Mouse (Mus musculus): ENCODE data around the gene Kremen1. TPM values are rescaled to one million over a fixed set of nuclear protein-coding genes. Genes with fewer than 3 reads are reported as not detected.

Gene Kremen1
- polyA plus RNA-seq, 1 experiment: 9.4 TPM

DNA sequence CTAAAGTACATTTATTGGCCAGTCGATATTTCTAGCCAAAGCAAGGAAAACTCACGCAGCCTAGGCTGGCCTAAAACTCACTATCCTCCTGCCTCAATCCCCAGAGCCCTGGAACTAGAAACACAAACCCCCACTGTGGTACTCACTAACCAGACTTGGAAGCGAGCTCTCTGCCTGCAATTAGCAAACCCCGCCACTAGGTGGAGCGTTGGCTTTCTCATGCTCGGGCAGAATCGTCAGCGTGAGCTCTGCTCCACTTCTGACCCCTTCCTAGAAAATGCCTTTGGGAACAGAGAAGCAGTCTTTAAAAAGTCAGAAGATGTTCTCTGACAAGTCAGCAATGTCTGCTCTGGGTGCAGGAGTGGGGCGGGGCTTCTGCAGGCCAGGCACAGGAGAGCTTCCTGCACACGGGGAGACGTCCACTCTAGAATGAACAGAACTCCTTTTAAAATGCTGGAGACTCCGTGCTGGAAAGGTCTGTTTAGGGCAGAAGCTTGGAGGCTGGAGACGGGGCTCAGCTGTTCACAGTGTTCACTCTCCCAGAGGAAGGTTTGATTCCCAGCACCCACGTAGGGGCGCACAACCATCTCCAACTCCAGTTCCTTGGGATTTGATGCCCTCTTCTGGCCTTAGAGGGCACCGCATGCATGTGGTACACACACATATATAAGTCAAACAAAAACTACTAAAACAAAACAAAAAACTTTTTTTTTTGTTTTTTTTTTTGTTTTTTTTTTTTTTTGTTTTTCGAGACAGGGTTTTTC is 100.5 kb downstream of the Kremen1 start:
- Histone ChIP-seq H3K27ac (ENCODE audit: insufficient read depth, low read length) (no peak overlapping the region), H3K4me3 (ENCODE audit: extremely low read depth, insufficient read depth, insufficient read length) (no peak overlapping the region), H3K36me3 (ENCODE audit: control insufficient read depth, insufficient read depth, low read length) (no peaks in the 10 kb centered on the region), H3K4me1 (ENCODE audit: control insufficient read depth, insufficient read depth, insufficient read length) (no peaks in the 10 kb centered on the region; the same call in 1 of the 2 replicates), H3K27me3 (ENCODE audit: control insufficient read depth, insufficient read depth, low read length) (no peaks in the 10 kb centered on the region)
- peak in 1 of 2 experiments; percentile 49 for DNase-seq (ENCODE audit: low read depth in 1 of 2, low spot score in 2 of 2)
- 76% methylated on average over 17 of the region's 17 CpGs for WGBS
- TF ChIP-seq POLR2A (IDR thresholded peaks at IDR 0.05; ENCODE audit: low read depth, low read length) (no peak), CTCF (IDR thresholded peaks at IDR 0.05; ENCODE audit: extremely low read depth, insufficient read depth, insufficient read length, insufficient replicate concordance) (peak; percentile 70; the same call in 1 of the 2 replicates)

DNA sequence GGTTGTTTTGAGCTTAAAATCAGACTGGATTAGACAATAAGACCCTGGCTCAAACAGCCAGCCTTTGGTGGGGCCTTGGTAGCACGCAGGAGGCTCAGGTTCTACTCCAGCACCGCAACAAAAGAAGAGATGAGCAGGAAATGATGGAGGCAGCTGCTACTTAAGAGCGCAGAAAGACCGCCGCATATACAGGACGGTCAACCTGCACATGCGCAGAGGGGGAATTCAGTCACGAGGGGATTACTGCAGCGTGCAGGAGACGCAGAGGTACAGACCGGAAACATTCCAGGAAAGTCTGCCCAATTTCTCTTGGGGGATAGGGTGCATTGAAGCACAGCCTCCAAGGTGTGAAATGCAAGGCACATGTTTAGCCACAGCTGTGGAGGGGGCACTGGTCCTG is 103.3 kb downstream of the Kremen1 start:
- DNase-seq (ENCODE audit: low read depth in 1 of 2, low spot score in 2 of 2): no peak
- H3K36me3 ChIP-seq (ENCODE audit: control insufficient read depth, insufficient read depth, low read length): no peaks in the 10 kb centered on the region
- H3K4me3 ChIP-seq (ENCODE audit: extremely low read depth, insufficient read depth, insufficient read length): no peak overlapping the region
- 36% methylated on average over 11 of the region's 11 CpGs for WGBS
- no peak for TF ChIP-seq CTCF (IDR thresholded peaks at IDR 0.05; ENCODE audit: extremely low read depth, insufficient read depth, insufficient read length, insufficient replicate concordance)
- TF ChIP-seq POLR2A (IDR thresholded peaks at IDR 0.05; ENCODE audit: low read depth, low read length): no peak
- no peaks in the 10 kb centered on the region for H3K27me3 ChIP-seq (ENCODE audit: control insufficient read depth, insufficient read depth, low read length)
- no peak overlapping the region for H3K27ac ChIP-seq (ENCODE audit: insufficient read depth, low read length)
- H3K4me1 ChIP-seq (ENCODE audit: control insufficient read depth, insufficient read depth, insufficient read length): no peaks in the 10 kb centered on the region; the same call in 1 of the 2 replicates

DNA sequence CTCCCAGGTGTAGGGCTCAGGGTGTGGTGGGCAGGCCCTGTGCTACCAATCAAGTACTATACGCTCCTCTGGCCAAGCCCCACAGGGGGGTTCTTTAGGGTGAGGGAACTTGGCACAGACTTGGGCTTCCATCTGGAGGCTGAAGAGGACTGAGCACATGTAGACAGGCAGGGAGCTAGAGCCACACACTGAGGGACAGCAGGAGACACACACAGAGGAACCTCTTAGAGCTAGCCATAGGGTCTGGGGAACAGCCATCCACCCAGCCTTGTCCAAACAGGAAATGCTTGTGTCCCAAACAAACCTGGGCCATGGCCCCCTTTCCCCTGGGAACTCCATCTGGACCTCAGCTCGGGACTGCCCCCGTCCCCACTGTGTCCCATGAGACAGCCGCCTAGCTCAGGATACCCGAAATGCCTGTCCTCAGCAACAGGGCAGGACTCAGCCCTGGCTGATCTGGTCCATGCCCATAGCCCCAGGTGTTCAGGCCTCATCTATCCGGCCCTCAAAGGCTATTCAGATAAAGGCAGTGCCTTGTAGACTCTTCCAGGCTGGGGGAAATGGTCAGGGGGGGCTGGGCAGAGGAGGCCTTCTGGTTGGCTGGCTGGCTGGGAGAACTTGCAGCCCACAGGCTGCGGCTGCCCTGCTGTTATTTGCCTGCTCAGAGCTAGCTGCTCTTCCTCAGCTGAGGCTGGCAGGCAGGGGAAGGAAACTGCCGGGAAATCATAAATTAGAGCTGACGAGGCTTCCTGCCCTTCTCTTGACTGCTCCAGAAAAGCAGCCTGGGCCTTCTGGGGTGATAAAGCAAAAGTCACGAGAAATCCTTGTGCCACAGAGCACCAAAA is 106.2 kb downstream of the Kremen1 start:
- Histone ChIP-seq H3K27ac (ENCODE audit: insufficient read depth, low read length) (no peak overlapping the region), H3K36me3 (ENCODE audit: control insufficient read depth, insufficient read depth, low read length) (no peaks in the 10 kb centered on the region), H3K27me3 (ENCODE audit: control insufficient read depth, insufficient read depth, low read length) (no peaks in the 10 kb centered on the region), H3K4me1 (ENCODE audit: control insufficient read depth, insufficient read depth, insufficient read length) (peaks cover 6% of the 10 kb centered on the region; the same call in 1 of the 2 replicates), H3K4me3 (ENCODE audit: extremely low read depth, insufficient read depth, insufficient read length) (no peak overlapping the region)
- 43% methylated on average over 10 of the region's 10 CpGs for WGBS
- no peak for DNase-seq (ENCODE audit: low read depth in 1 of 2, low spot score in 2 of 2)
- TF ChIP-seq POLR2A (IDR thresholded peaks at IDR 0.05; ENCODE audit: low read depth, low read length) (no peak), CTCF (IDR thresholded peaks at IDR 0.05; ENCODE audit: extremely low read depth, insufficient read depth, insufficient read length, insufficient replicate concordance) (no peak)

DNA sequence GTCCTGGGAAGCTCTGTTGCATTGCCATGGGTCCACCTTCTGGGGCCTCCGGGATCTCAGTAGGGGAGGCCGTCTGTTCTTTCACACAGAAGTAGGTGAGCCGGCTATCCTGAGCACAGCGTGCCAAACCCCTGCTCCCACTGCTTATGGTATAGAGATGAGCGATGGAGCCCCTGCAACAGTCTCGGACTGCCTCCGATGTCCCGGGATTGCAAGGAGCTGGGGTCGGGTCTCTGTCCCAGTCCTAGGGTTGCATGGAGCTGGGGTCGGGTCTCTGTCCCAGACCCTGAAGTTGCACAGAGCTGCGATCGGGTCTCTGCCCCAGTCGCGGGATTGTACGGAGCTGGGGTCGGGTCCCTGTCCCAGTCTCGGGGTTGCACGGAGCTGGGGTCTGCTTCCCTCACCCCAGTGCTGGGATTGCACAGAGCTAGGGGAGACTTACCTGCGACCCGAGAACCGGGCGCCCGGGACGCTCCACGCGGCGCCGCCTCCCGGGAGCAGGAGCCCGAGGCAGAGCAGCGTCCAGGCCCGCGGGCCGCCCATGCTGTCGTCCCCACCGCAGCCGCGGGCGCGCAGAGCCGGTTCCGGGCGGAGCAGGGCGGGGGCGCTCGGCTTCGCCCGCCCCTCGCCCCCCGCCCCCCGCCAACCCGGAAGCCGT is 109.5 kb downstream of the Kremen1 start, which contains the start of gene Emid1:
Gene Emid1 (minus strand): TSS at position 578 of the 658 bp plus-strand sequence.
- no peak for TF ChIP-seq POLR2A (IDR thresholded peaks at IDR 0.05; ENCODE audit: low read depth, low read length)
- H3K4me1 ChIP-seq (ENCODE audit: control insufficient read depth, insufficient read depth, insufficient read length): peaks cover 29% of the 10 kb centered on the region; the same call in 1 of the 2 replicates
- H3K27ac ChIP-seq (ENCODE audit: insufficient read depth, low read length): peak within 1 kb of the TSS; percentile 69; the same call in 1 of the 2 replicates
- peak within 1 kb of the TSS; percentile 65 for H3K4me3 ChIP-seq (ENCODE audit: extremely low read depth, insufficient read depth, insufficient read length)
- no peaks in the 10 kb centered on the region for H3K36me3 ChIP-seq (ENCODE audit: control insufficient read depth, insufficient read depth, low read length)
- peak in 1 of 2 experiments; percentile 29 for DNase-seq (ENCODE audit: low read depth in 1 of 2, low spot score in 2 of 2)
- WGBS: 4% methylated on average over 31 of the region's 53 CpGs
- H3K27me3 ChIP-seq (ENCODE audit: control insufficient read depth, insufficient read depth, low read length): no peaks in the 10 kb centered on the region

DNA sequence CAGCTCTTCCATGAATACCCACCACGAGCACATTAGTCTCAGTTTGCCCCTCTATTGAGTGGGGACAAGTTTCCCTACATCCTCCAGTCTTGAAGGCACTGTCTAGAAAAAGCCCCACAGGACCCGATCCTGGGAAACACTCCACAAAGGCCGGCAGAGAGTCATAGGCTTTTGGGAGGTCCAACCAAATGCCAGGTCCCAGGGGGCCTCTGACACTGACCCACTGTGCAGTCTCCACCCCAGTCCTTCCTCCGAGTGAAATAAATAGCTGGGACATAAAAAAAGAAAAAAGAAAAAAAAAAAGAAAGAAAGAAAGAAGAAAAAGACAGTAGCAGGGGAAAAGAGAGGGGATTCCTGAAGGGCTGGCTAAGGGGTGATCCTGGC is 110.1 kb downstream of the Kremen1 start:
- no peak for DNase-seq (ENCODE audit: low read depth in 1 of 2, low spot score in 2 of 2)
- TF ChIP-seq POLR2A (IDR thresholded peaks at IDR 0.05; ENCODE audit: low read depth, low read length): no peak
- TF ChIP-seq CTCF (IDR thresholded peaks at IDR 0.05; ENCODE audit: extremely low read depth, insufficient read depth, insufficient read length, insufficient replicate concordance): no peak
- Histone ChIP-seq H3K4me1 (ENCODE audit: control insufficient read depth, insufficient read depth, insufficient read length) (peaks cover 29% of the 10 kb centered on the region; the same call in 1 of the 2 replicates), H3K36me3 (ENCODE audit: control insufficient read depth, insufficient read depth, low read length) (no peaks in the 10 kb centered on the region), H3K27me3 (ENCODE audit: control insufficient read depth, insufficient read depth, low read length) (no peaks in the 10 kb centered on the region), H3K27ac (ENCODE audit: insufficient read depth, low read length) (peak overlapping the region; percentile 69; the same call in 1 of the 2 replicates), H3K4me3 (ENCODE audit: extremely low read depth, insufficient read depth, insufficient read length) (peak overlapping the region; percentile 65)
- 13% methylated on average over 4 of the region's 4 CpGs for WGBS

DNA sequence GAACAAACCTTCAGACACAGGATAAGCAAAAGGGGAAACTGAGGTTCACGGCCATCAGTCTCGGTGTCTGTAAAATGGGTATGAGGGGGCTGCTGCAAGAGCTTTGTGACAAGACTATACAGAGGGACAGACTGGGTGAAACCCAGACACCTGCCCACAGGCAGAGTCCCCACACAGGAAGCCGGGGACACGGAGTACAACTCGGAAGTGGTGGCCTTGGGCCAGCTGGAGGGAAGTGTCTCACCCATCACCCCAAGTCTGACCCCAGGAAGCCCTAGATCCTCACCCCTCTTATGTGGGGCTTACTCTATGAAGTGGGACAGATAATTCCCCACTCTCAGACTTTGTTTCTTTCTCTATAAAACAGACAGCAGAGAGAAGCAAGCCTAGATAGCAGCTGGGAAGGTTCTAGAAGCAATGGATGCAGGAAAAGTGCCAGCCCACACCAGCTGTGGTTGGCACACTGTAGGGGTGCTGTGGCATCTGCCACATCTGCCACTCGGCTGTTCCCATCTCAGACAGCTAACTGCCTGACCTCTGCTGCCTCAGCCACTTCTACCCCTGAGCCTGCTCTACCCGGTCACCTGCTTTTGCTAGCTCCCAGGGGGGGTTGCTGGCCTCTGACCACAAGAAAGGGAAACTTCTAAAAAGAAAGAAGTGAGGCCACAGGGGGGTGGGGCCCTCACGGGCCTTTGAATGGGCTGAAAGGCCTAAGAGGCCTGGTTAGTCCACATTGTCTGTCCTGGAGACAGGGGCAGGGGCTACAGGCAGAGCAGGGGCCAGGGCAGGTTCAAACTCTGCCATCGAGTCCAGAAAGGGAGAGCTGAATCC is 110.7 kb downstream of the Kremen1 start:
- TF ChIP-seq POLR2A (IDR thresholded peaks at IDR 0.05; ENCODE audit: low read depth, low read length): no peak
- TF ChIP-seq CTCF (IDR thresholded peaks at IDR 0.05; ENCODE audit: extremely low read depth, insufficient read depth, insufficient read length, insufficient replicate concordance): no peak
- WGBS: 23% methylated on average over 9 of the region's 9 CpGs
- peak overlapping the region; percentile 69 for H3K27ac ChIP-seq (ENCODE audit: insufficient read depth, low read length)
- H3K36me3 ChIP-seq (ENCODE audit: control insufficient read depth, insufficient read depth, low read length): no peaks in the 10 kb centered on the region
- peak overlapping the region; percentile 26; the same call in 1 of the 2 replicates for H3K4me3 ChIP-seq (ENCODE audit: extremely low read depth, insufficient read depth, insufficient read length)
- DNase-seq (ENCODE audit: low read depth in 1 of 2, low spot score in 2 of 2): peak; percentile 38 to 58
- H3K4me1 ChIP-seq (ENCODE audit: control insufficient read depth, insufficient read depth, insufficient read length): peaks cover 29% of the 10 kb centered on the region; the same call in 1 of the 2 replicates
- no peaks in the 10 kb centered on the region for H3K27me3 ChIP-seq (ENCODE audit: control insufficient read depth, insufficient read depth, low read length)

All from spleen, adult 2 months (tissue).